Mouse (Mus musculus) CH12.LX (cell line): Measurements from ENCODE around the gene Iqgap1. TPM values are rescaled to one million over a fixed set of nuclear protein-coding genes. Genes with fewer than 3 reads are reported as not detected.

ENCODE experiments used
- DNase-seq: peaks from one replicate; pipeline ENCODE4 v3.0.0-alpha.2; 2013; ENCODE audit errors: extremely low read depth
- H3K27ac ChIP-seq: 2 replicates; pipeline ENCODE4 v1.5.1; 2012; ENCODE audit warnings: low read depth, mild to moderate bottlenecking, control low read depth, moderate library complexity; ENCODE audit not compliant: insufficient read depth
- H3K27me3 ChIP-seq: replicated peaks from 2 replicates; pipeline ENCODE3; 2012; ENCODE audit warnings: inconsistent platforms
- H3K36me3 ChIP-seq, 2 experiments: replicated peaks in 1 of 2; 2 replicates each; pipeline versions ENCODE3 to v1.6.1; 2012; ENCODE audit warnings: inconsistent platforms in 1 of 2, low read length in 1 of 2, mild to moderate bottlenecking in 1 of 2, mixed read lengths in 1 of 2, moderate library complexity in 1 of 2; ENCODE audit not compliant: control insufficient read depth in 1 of 2, insufficient read depth in 1 of 2
- H3K4me1 ChIP-seq, 2 experiments: 2 replicates each; pipeline ENCODE4 v1.6.1; 2012; ENCODE audit warnings: inconsistent platforms in 1 of 2, moderate library complexity in 1 of 2; ENCODE audit not compliant: insufficient read depth in 2 of 2, control insufficient read depth in 1 of 2
- H3K4me2 ChIP-seq: 2 replicates; pipeline ENCODE4 v1.6.1; 2012; ENCODE audit warnings: low read depth, mild to moderate bottlenecking, control low read depth; ENCODE audit not compliant: poor library complexity, insufficient read depth, severe bottlenecking
- H3K4me3 ChIP-seq, 3 experiments: fragments of 150-350 bp in 1 of 3; sonication (generic) in 1 of 3; replicated peaks in 1 of 3; 2 replicates each; pipeline versions ENCODE3 to v1.5.1; 2011 to 2012; ENCODE audit warnings: low read depth in 2 of 3, low read length in 2 of 3, mild to moderate bottlenecking in 2 of 3, moderate library complexity in 2 of 3, control low read depth in 1 of 3, improper control_type of control experiment in 1 of 3, inconsistent platforms in 1 of 3, mixed read lengths in 1 of 3; ENCODE audit not compliant: poor library complexity in 1 of 3
- H3K79me2 ChIP-seq: replicated peaks from 2 replicates; pipeline ENCODE4 v1.6.1; 2012; ENCODE audit warnings: mild to moderate bottlenecking, moderate library complexity; ENCODE audit not compliant: control insufficient read depth, poor library complexity, insufficient read depth, severe bottlenecking; ENCODE audit errors: extremely low read depth
- H3K9ac ChIP-seq: 2 replicates; pipeline ENCODE4 v1.6.1; 2012; ENCODE audit warnings: low read depth, mild to moderate bottlenecking, control low read depth, moderate library complexity; ENCODE audit not compliant: insufficient read depth
- H3K9me3 ChIP-seq: replicated peaks from 2 replicates; pipeline ENCODE3; 2012; ENCODE audit warnings: low read length, inconsistent platforms, mixed read lengths
- CHD2 ChIP-seq: IDR thresholded peaks from 2 replicates; pipeline ENCODE4 v1.6.1; 2011; ENCODE audit warnings: low read length, improper control_type of control experiment
- CTCF ChIP-seq, 2 experiments: IDR thresholded peaks in 1 of 2; conservative IDR thresholded peaks in 1 of 2; 2 replicates each; pipeline ENCODE4 v1.5.1; 2011 to 2012; ENCODE audit warnings: low read depth in 2 of 2, low read length in 2 of 2, improper control_type of control experiment in 1 of 2, inconsistent platforms in 1 of 2, mild to moderate bottlenecking in 1 of 2, moderate library complexity in 1 of 2
- E2F4 ChIP-seq: IDR thresholded peaks from 2 replicates; pipeline ENCODE4 v1.6.1; 2011; ENCODE audit warnings: low read depth, low read length, improper control_type of control experiment; ENCODE audit not compliant: insufficient replicate concordance
- EP300 ChIP-seq: IDR thresholded peaks from 2 replicates; pipeline ENCODE4 v1.6.1; 2011; ENCODE audit warnings: low read length, improper control_type of control experiment
- ETS1 ChIP-seq: conservative IDR thresholded peaks from 2 replicates; pipeline ENCODE4 v1.6.1; 2012; ENCODE audit warnings: low read depth, mild to moderate bottlenecking, inconsistent platforms, low read length, improper control_type of control experiment, moderate library complexity
- GABPA ChIP-seq: IDR thresholded peaks from 2 replicates; pipeline ENCODE4 v1.6.1; 2012; ENCODE audit warnings: low read depth, low read length, improper control_type of control experiment, inconsistent platforms; ENCODE audit not compliant: insufficient replicate concordance
- HCFC1 ChIP-seq: IDR thresholded peaks from 2 replicates; pipeline ENCODE4 v1.6.1; 2012; ENCODE audit warnings: low read depth, mild to moderate bottlenecking, inconsistent platforms, low read length, improper control_type of control experiment
- KAT2A ChIP-seq: IDR thresholded peaks from 2 replicates; pipeline ENCODE4 v1.6.1; 2012; ENCODE audit warnings: low read length, improper control_type of control experiment, inconsistent platforms; ENCODE audit not compliant: insufficient replicate concordance
- MAFK ChIP-seq: IDR thresholded peaks from 2 replicates; pipeline ENCODE4 v1.6.1; 2011; ENCODE audit warnings: low read length, improper control_type of control experiment; ENCODE audit not compliant: insufficient replicate concordance
- MAX ChIP-seq: IDR thresholded peaks from 2 replicates; pipeline ENCODE4 v1.6.1; 2011; ENCODE audit warnings: low read length, improper control_type of control experiment
- MAZ ChIP-seq: IDR thresholded peaks from 2 replicates; pipeline ENCODE4 v1.6.1; 2012; ENCODE audit warnings: low read depth, mild to moderate bottlenecking, inconsistent platforms, low read length, improper control_type of control experiment, moderate library complexity
- MEF2A ChIP-seq: IDR thresholded peaks from 2 replicates; pipeline ENCODE4 v1.6.1; 2014; ENCODE audit warnings: low read depth, mild to moderate bottlenecking, inconsistent platforms, low read length, improper control_type of control experiment, borderline replicate concordance
- MYC ChIP-seq: IDR thresholded peaks from 2 replicates; pipeline ENCODE4 v1.6.1; 2011; ENCODE audit warnings: low read depth, mild to moderate bottlenecking, improper control_type of control experiment, low read length
- NELFE ChIP-seq: IDR thresholded peaks from 2 replicates; pipeline ENCODE4 v1.6.1; 2011; ENCODE audit warnings: low read depth, low read length, improper control_type of control experiment
- NRF1 ChIP-seq: IDR thresholded peaks from 2 replicates; pipeline ENCODE4 v1.6.1; 2014; ENCODE audit warnings: low read depth, mild to moderate bottlenecking, inconsistent platforms, low read length, improper control_type of control experiment, moderate library complexity
- POLR2A ChIP-seq: IDR thresholded peaks from 2 replicates; pipeline ENCODE4 v1.6.1; 2011; ENCODE audit warnings: low read depth, mild to moderate bottlenecking, improper control_type of control experiment, low read length
- POLR2AphosphoS2 ChIP-seq: IDR thresholded peaks from 2 replicates; pipeline ENCODE4 v1.6.1; 2011; ENCODE audit warnings: low read depth, low read length, improper control_type of control experiment
- RAD21 ChIP-seq: IDR thresholded peaks from 2 replicates; pipeline ENCODE4 v1.6.1; 2011; ENCODE audit warnings: low read depth, mild to moderate bottlenecking, low read length, improper control_type of control experiment, moderate library complexity
- UBTF ChIP-seq: IDR thresholded peaks from 2 replicates; pipeline ENCODE4 v1.6.1; 2012; ENCODE audit warnings: low read depth, mild to moderate bottlenecking, inconsistent platforms, low read length, improper control_type of control experiment, moderate library complexity
- USF2 ChIP-seq: conservative IDR thresholded peaks from 2 replicates; pipeline ENCODE4 v1.6.1; 2011; ENCODE audit warnings: low read depth, low read length, improper control_type of control experiment
- ZC3H11A ChIP-seq: IDR thresholded peaks from 2 replicates; pipeline ENCODE4 v1.6.1; 2012; ENCODE audit warnings: low read depth, mild to moderate bottlenecking, inconsistent platforms, low read length, improper control_type of control experiment
- ZKSCAN1 ChIP-seq: IDR thresholded peaks from 2 replicates; pipeline ENCODE4 v1.6.1; 2012; ENCODE audit warnings: low read depth, inconsistent platforms, low read length, improper control_type of control experiment, borderline replicate concordance
- dilution Hi-C: fragments of 300-500 bp; cut with MboI; formaldehyde crosslinking; loops from 2 replicates; pipeline ENCODE4 v1.14.3; 2020; ENCODE audit warnings: low sequenced_read_pairs; ENCODE audit not compliant: extremely low pct_unique_long_range_greater_than_20kb, extremely low pct_ligation_motif_present
- in situ Hi-C: fragments of 300-500 bp; cut with MboI; formaldehyde crosslinking; loops from 3 replicates; pipeline ENCODE4 v1.14.3; 2019; ENCODE audit warnings: low sequenced_read_pairs, low pct_ligation_motif_present, low pct_unique_long_range_greater_than_20kb, mixed read lengths
- polyA plus RNA-seq: library from polyadenylated mRNA; unstranded; fragments of >175 nt; gene quantifications from 2 replicates; pipeline ENCODE4 v1.2.1, GENCODE M21; 2012; ENCODE audit warnings: low read depth; ENCODE audit not compliant: insufficient read length
- total RNA-seq, 2 experiments: library from RNA; depleted of rRNA; stranded (reverse); fragments of 300-350 nt in 1 of 2; fragments of >200 nt in 1 of 2; gene quantifications; 2 replicates each; pipeline ENCODE4 v1.2.3; 2012 to 2014

Gene Iqgap1
- total and polyA plus RNA-seq, 3 experiments: 49.6 to 126 (median 77.0) TPM

GRCm38 (mm10) chr7:80685639-80686038, 140.1 kb downstream of the Iqgap1 start:
- no peak for DNase-seq
- in situ Hi-C loops: no loop called here
- no peak for TF ChIP-seq ETS1
- TF ChIP-seq E2F4: no peak
- TF ChIP-seq GABPA: no peak
- no peak for TF ChIP-seq MAZ
- no peak for TF ChIP-seq ZKSCAN1
- TF ChIP-seq KAT2A: no peak
- no peak for TF ChIP-seq USF2
- TF ChIP-seq POLR2A: no peak
- TF ChIP-seq CTCF (conservative IDR thresholded peaks at IDR 0.05 in 1 of 2, IDR thresholded peaks at IDR 0.05 in 1 of 2; ENCODE audit: low read depth in 2 of 2, low read length in 2 of 2): no peak
- no peak for TF ChIP-seq MEF2A
- H3K9ac ChIP-seq: no peak overlapping the region
- peaks cover 4 to 18% of the 10 kb centered on the region in 2 experiments; a peak in 2 of 4 replicates for H3K4me1 ChIP-seq
- H3K9me3 ChIP-seq: peaks cover 2% of the 10 kb centered on the region
- dilution Hi-C loops: no loop called here
- no peak overlapping the region for H3K4me2 ChIP-seq
- no peak overlapping the region for H3K4me3 ChIP-seq
- no peaks in the 10 kb centered on the region for H3K79me2 ChIP-seq
- H3K27ac ChIP-seq: no peak overlapping the region
- H3K36me3 ChIP-seq: peaks cover 0 to 5% of the 10 kb centered on the region in 2 experiments
- no peaks in the 10 kb centered on the region for H3K27me3 ChIP-seq

DNA sequence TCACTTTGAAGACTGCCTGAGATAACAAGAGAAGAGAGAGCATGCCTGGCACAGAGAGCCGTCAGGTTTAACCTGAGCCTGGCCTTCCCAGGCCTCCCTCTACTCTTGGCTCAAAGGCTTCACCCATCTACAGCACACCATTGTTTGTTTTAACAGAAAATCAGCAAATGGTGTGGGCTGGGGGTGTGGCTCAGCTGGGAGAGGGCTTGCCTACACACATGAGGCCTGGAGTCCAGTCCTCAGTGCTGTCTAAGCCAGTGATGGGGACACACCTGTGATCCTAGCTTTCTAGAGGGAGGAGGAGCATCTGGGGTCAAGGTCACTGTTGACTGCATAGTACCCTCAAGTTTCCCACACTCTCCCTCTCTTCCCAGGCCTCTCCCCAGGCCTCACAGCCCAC, 143.1 kb downstream of the Iqgap1 start:
- in situ Hi-C loops: no loop called here
- Histone ChIP-seq H3K27me3 (no peaks in the 10 kb centered on the region), H3K9me3 (peaks cover 2% of the 10 kb centered on the region), H3K4me1 (peaks cover 4 to 19% of the 10 kb centered on the region in 2 experiments; a peak in 2 of 4 replicates), H3K36me3 (peaks cover 0 to 5% of the 10 kb centered on the region in 2 experiments)
- TF ChIP-seq CTCF (conservative IDR thresholded peaks at IDR 0.05 in 1 of 2, IDR thresholded peaks at IDR 0.05 in 1 of 2; ENCODE audit: low read depth in 2 of 2, low read length in 2 of 2) (no peak), HCFC1 (no peak), NELFE (no peak), RAD21 (no peak), ZC3H11A (no peak), MYC (no peak), NRF1 (no peak), CHD2 (no peak), ETS1 (no peak), POLR2AphosphoS2 (no peak), KAT2A (no peak), MAFK (no peak), EP300 (no peak), UBTF (no peak), MAX (no peak)
- TF ChIP-seq, all 38 proteins: peak for 0
- DNase-seq: no peak
- H3K79me2 ChIP-seq: no peaks in the 10 kb centered on the region
- no peak overlapping the region for H3K9ac ChIP-seq
- no peak overlapping the region for H3K27ac ChIP-seq
- no peak overlapping the region for H3K4me2 ChIP-seq
- dilution Hi-C loops: no loop called here
- H3K4me3 ChIP-seq: no peak overlapping the region
